Mouse (Mus musculus): ENCODE results near the gene Medag. TPM values are rescaled to one million over a fixed set of nuclear protein-coding genes. Genes with fewer than 3 reads are reported as not detected.
A peak's percentile ranks its signal among the peaks of the same experiment; 100 is the strongest.

Medag gene
- polyA plus RNA-seq, 1 experiment from 2014 or later = 1.6 TPM

- TF ChIP-seq CTCF (IDR thresholded peaks at IDR 0.05; ENCODE audit: low read depth) = no peak
- 61% methylated on average over 21 of the region's 21 CpGs for WGBS
- ATAC-seq (ENCODE audit: insufficient read depth) = no peak
- no peak overlapping the region for H3K4me3 ChIP-seq (ENCODE audit: low read depth, low read length)
- no peak overlapping the region for H3K9ac ChIP-seq
- DNase-seq = peak; percentile 58
- no peaks in the 10 kb centered on the region for H3K36me3 ChIP-seq (ENCODE audit: insufficient read depth)
- no peak overlapping the region for H3K4me2 ChIP-seq
- H3K27ac ChIP-seq (ENCODE audit: low read depth) = peak overlapping the region; percentile 46; the same call in 1 of the 2 replicates
- no peaks in the 10 kb centered on the region for H3K27me3 ChIP-seq (ENCODE audit: insufficient read depth, low read length)
- H3K9me3 ChIP-seq (ENCODE audit: low read depth, low read length) = no peaks in the 10 kb centered on the region
- H3K4me1 ChIP-seq (ENCODE audit: insufficient read depth) = 0 out of 2 replicates have a peak, but pooled peaks cover 5% of the 10 kb centered on the region
Measured at GRCm38 (mm10) chr5:149369373-149370035, 42.0 kb upstream of the Medag start.

- Histone ChIP-seq H3K9ac (no peak overlapping the region), H3K4me1 (ENCODE audit: insufficient read depth) (peaks cover 15% of the 10 kb centered on the region), H3K4me3 (ENCODE audit: low read depth, low read length) (no peak overlapping the region), H3K36me3 (ENCODE audit: insufficient read depth) (no peaks in the 10 kb centered on the region), H3K27me3 (ENCODE audit: insufficient read depth, low read length) (no peaks in the 10 kb centered on the region), H3K9me3 (ENCODE audit: low read depth, low read length) (no peaks in the 10 kb centered on the region), H3K4me2 (no peak overlapping the region), H3K27ac (ENCODE audit: low read depth) (no peak overlapping the region)
- TF ChIP-seq CTCF (IDR thresholded peaks at IDR 0.05; ENCODE audit: low read depth) = no peak
- WGBS = 71% methylated on average over 8 of the region's 8 CpGs
- DNase-seq = no peak
- no peak for ATAC-seq (ENCODE audit: insufficient read depth)
Measured at GRCm38 (mm10) chr5:149372018-149372417, 39.5 kb upstream of the Medag start.

- Histone ChIP-seq H3K9me3 (ENCODE audit: low read depth, low read length) (no peaks in the 10 kb centered on the region), H3K4me2 (no peak overlapping the region), H3K9ac (no peak overlapping the region), H3K27me3 (ENCODE audit: insufficient read depth, low read length) (no peaks in the 10 kb centered on the region), H3K36me3 (ENCODE audit: insufficient read depth) (no peaks in the 10 kb centered on the region), H3K4me1 (ENCODE audit: insufficient read depth) (peaks cover 15% of the 10 kb centered on the region), H3K4me3 (ENCODE audit: low read depth, low read length) (no peak overlapping the region), H3K27ac (ENCODE audit: low read depth) (no peak overlapping the region)
- no peak for TF ChIP-seq CTCF (IDR thresholded peaks at IDR 0.05; ENCODE audit: low read depth)
- peak; percentile 77 for DNase-seq
- ATAC-seq (ENCODE audit: insufficient read depth) = peak; percentile 84
- 11% methylated on average over 9 of the region's 9 CpGs for WGBS
Measured at GRCm38 (mm10) chr5:149373224-149373623, 38.3 kb upstream of the Medag start.

GRCm38 (mm10) chr5:149374026-149374425 lies 37.5 kb upstream of the Medag start:
- 52% methylated on average over 7 of the region's 7 CpGs for WGBS
- H3K4me1 ChIP-seq (ENCODE audit: insufficient read depth) = peaks cover 15% of the 10 kb centered on the region
- no peak overlapping the region for H3K4me3 ChIP-seq (ENCODE audit: low read depth, low read length)
- DNase-seq = no peak
- H3K27ac ChIP-seq (ENCODE audit: low read depth) = no peak overlapping the region
- no peaks in the 10 kb centered on the region for H3K27me3 ChIP-seq (ENCODE audit: insufficient read depth, low read length)
- H3K36me3 ChIP-seq (ENCODE audit: insufficient read depth) = no peaks in the 10 kb centered on the region
- TF ChIP-seq CTCF (IDR thresholded peaks at IDR 0.05; ENCODE audit: low read depth) = no peak
- no peak overlapping the region for H3K9ac ChIP-seq
- no peaks in the 10 kb centered on the region for H3K9me3 ChIP-seq (ENCODE audit: low read depth, low read length)
- no peak overlapping the region for H3K4me2 ChIP-seq
- no peak; the same call in 1 of the 2 replicates for ATAC-seq (ENCODE audit: insufficient read depth)

GRCm38 (mm10) chr5:149375074-149375888 lies 36.3 kb upstream of the Medag start:
- WGBS = 34% methylated on average over 14 of the region's 14 CpGs
- H3K9ac ChIP-seq = no peak overlapping the region; the same call in 1 of the 2 replicates
- peak overlapping the region; percentile 45 for H3K4me2 ChIP-seq

GRCm38 (mm10) chr5:149375889-149376212 lies 35.7 kb upstream of the Medag start:
- TF ChIP-seq CTCF (IDR thresholded peaks at IDR 0.05; ENCODE audit: low read depth) = peak; percentile 98
- WGBS = under 1% methylated on average over 8 of the region's 8 CpGs
- peak; percentile 70 for ATAC-seq (ENCODE audit: insufficient read depth)
- Histone ChIP-seq H3K9me3 (ENCODE audit: low read depth, low read length) (no peaks in the 10 kb centered on the region), H3K4me2 (peak overlapping the region; percentile 45), H3K27me3 (ENCODE audit: insufficient read depth, low read length) (no peaks in the 10 kb centered on the region), H3K4me1 (ENCODE audit: insufficient read depth) (peaks cover 20% of the 10 kb centered on the region), H3K36me3 (ENCODE audit: insufficient read depth) (no peaks in the 10 kb centered on the region), H3K27ac (ENCODE audit: low read depth) (peak overlapping the region; percentile 14; the same call in 1 of the 2 replicates), H3K4me3 (ENCODE audit: low read depth, low read length) (no peak overlapping the region), H3K9ac (no peak overlapping the region; the same call in 1 of the 2 replicates)
- DNase-seq = peak; percentile 97

More at GRCm38 (mm10) chr5:149375074-149375888, 36.3 kb upstream of the Medag start:
- H3K4me1 ChIP-seq (ENCODE audit: insufficient read depth) = peaks cover 20% of the 10 kb centered on the region
- H3K4me3 ChIP-seq (ENCODE audit: low read depth, low read length) = no peak overlapping the region
- peak overlapping the region; percentile 14; the same call in 1 of the 2 replicates for H3K27ac ChIP-seq (ENCODE audit: low read depth)
- DNase-seq = no peak
- no peak for TF ChIP-seq CTCF (IDR thresholded peaks at IDR 0.05; ENCODE audit: low read depth)
- no peaks in the 10 kb centered on the region for H3K9me3 ChIP-seq (ENCODE audit: low read depth, low read length)
- no peak for ATAC-seq (ENCODE audit: insufficient read depth)
- no peaks in the 10 kb centered on the region for H3K27me3 ChIP-seq (ENCODE audit: insufficient read depth, low read length)
- no peaks in the 10 kb centered on the region for H3K36me3 ChIP-seq (ENCODE audit: insufficient read depth)

- 62% methylated on average over 7 of the region's 7 CpGs for WGBS
- no peak overlapping the region for H3K9ac ChIP-seq
- no peak overlapping the region for H3K4me2 ChIP-seq
- no peaks in the 10 kb centered on the region for H3K9me3 ChIP-seq (ENCODE audit: low read depth, low read length)
- H3K27ac ChIP-seq (ENCODE audit: low read depth) = no peak overlapping the region
- ATAC-seq (ENCODE audit: insufficient read depth) (no peak), DNase-seq (no peak)
- H3K4me3 ChIP-seq (ENCODE audit: low read depth, low read length) = no peak overlapping the region
- no peaks in the 10 kb centered on the region for H3K36me3 ChIP-seq (ENCODE audit: insufficient read depth)
- H3K4me1 ChIP-seq (ENCODE audit: insufficient read depth) = peaks cover 20% of the 10 kb centered on the region
- H3K27me3 ChIP-seq (ENCODE audit: insufficient read depth, low read length) = no peaks in the 10 kb centered on the region
- no peak for TF ChIP-seq CTCF (IDR thresholded peaks at IDR 0.05; ENCODE audit: low read depth)
Measured at GRCm38 (mm10) chr5:149376367-149376766, 35.2 kb upstream of the Medag start.

Data from lung, embryonic 14.5 days (tissue).